Comparison of ENCODE assay signal across 8 mouse cellular contexts in the genomic region with DNA sequence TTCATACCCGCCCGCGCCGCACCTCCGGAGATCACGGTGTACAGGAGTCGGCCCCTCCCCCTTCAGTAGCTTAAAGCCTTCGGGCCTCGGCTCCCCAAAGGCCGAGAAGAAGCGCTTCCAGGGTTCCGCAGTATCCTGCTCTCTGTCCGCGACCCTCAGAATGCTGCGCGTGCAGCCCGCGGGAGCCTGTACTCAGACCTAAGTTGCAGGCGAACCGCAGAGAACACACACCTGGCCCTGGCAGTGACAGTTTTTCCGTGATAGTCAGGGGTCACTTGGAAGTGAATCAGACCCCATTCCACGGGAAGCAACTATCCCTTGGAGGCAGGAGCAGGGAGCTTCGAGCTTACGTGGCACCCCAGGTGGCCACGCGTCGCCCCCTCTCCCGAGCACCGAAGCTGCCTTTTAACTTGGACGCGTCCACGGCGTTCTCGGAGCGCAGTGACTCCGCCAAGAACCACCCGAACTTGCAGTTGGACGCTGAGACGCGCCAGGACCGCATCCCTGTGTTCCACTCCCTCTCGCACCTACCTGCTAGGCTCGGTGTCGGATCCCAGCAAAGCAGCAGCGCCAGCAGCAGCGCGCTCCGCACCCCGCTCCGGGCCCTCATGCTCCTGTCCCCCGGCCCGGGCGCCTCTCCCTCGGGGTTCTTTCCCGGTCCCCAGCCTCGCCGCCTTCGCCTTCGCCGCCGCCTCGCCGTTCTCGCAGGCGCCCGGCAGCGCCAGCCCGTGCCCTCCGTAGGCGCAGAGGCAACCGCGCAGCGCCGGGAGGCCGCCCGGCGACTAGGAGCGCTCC. TPM values are rescaled to one million over a fixed set of nuclear protein-coding genes. Genes with fewer than 3 reads are reported as not detected.
A peak's percentile ranks its signal among the peaks of the same experiment; 100 is the strongest.
DNase-seq lines count a peak whose midpoint lies in the region; ATAC-seq lines count a peak whose summit lies in the region.

No protein-coding gene starts in this region.

- H3K9ac ChIP-seq in hindbrain, embryonic 12.5 days = peak overlapping the region; percentile 67
- H3K9ac ChIP-seq in liver, embryonic 16.5 days (ENCODE audit: low read depth, low read length) = peak overlapping the region; percentile 29; the same call in 1 of the 2 replicates

- peaks cover 96% of the 10 kb centered on the region for H3K27me3 ChIP-seq in hindbrain, embryonic 12.5 days
- peaks cover 73% of the 10 kb centered on the region for H3K27me3 ChIP-seq in liver, embryonic 16.5 days (ENCODE audit: control insufficient read depth, insufficient read depth, low read depth, low read length)

- ATAC-seq in hindbrain, embryonic 12.5 days (ENCODE audit: low FRiP score) = peak; percentile 20; the same call in 1 of the 2 replicates
- ATAC-seq in liver, embryonic 16.5 days (ENCODE audit: low read depth) = no peak; the same call in 1 of the 2 replicates

- peak overlapping the region; percentile 45; the same call in 1 of the 2 replicates for H3K27ac ChIP-seq in hindbrain, embryonic 12.5 days
- H3K27ac ChIP-seq in liver, embryonic 16.5 days (ENCODE audit: low read length) = no peak overlapping the region

- H3K4me3 ChIP-seq in hindbrain, embryonic 12.5 days = peak overlapping the region; percentile 58
- peak overlapping the region; percentile 54 for H3K4me3 ChIP-seq in liver, embryonic 16.5 days (ENCODE audit: low read depth, low read length)

- no peaks in the 10 kb centered on the region for H3K9me3 ChIP-seq in hindbrain, embryonic 12.5 days (replicated peaks)
- H3K9me3 ChIP-seq in liver, embryonic 16.5 days (replicated peaks; ENCODE audit: control insufficient read depth, low read length) = no peaks in the 10 kb centered on the region

- peak; percentile 17 for DNase-seq in adrenal gland, postnatal 14 days
- no peak for DNase-seq in adrenal gland, adult 18-20 months (ENCODE audit: low spot score in 2 of 2)
- peak; percentile 24 for DNase-seq in thymus, postnatal 4 days
- no peak for DNase-seq in thymus, postnatal 10 days (ENCODE audit: low spot score in 2 of 2)
- DNase-seq in spleen, postnatal 36 days (ENCODE audit: low spot score in 2 of 2) = no peak
- DNase-seq in Muller cell, postnatal 12 days (ENCODE audit: inconsistent ontology term) = no peak

- WGBS in hindbrain, embryonic 12.5 days = under 1% methylated on average over 77 of the region's 78 CpGs
- under 1% methylated on average over 69 of the region's 78 CpGs for WGBS in liver, embryonic 16.5 days (ENCODE audit: insufficient replicate concordance)

- peak overlapping the region; percentile 90 for H3K4me2 ChIP-seq in hindbrain, embryonic 12.5 days (replicated peaks)
- peak overlapping the region; percentile 68 for H3K4me2 ChIP-seq in liver, embryonic 16.5 days (ENCODE audit: low read depth, low read length)

- peaks cover 37% of the 10 kb centered on the region for H3K4me1 ChIP-seq in hindbrain, embryonic 12.5 days
- no peaks in the 10 kb centered on the region for H3K4me1 ChIP-seq in liver, embryonic 16.5 days (ENCODE audit: control insufficient read depth, low read depth, low read length)

- H3K36me3 ChIP-seq in hindbrain, embryonic 12.5 days = no peaks in the 10 kb centered on the region
- no peaks in the 10 kb centered on the region for H3K36me3 ChIP-seq in liver, embryonic 16.5 days (ENCODE audit: control insufficient read depth, insufficient read depth)

RNA-seq across cellular contexts. Expression of a gene that starts 0.6 kb away (rescaled TPM):
- 10.5 and 11.3 TPM in 2 replicates for total RNA-seq in adrenal gland, postnatal 14 days (2021)
- 1 to 10 TPM; 4.1 to 6.7 TPM for total RNA-seq in adrenal gland, adult 18-20 months (2021)
- polyA plus RNA-seq in hindbrain, embryonic 12.5 days (2016; fragmentation: Nextera tagmentation; extraction: Ambion mirVana) = 3.4 and 4.3 TPM in 2 replicates
- 0.27 and 0.29 TPM in 2 replicates for polyA plus RNA-seq in liver, embryonic 16.5 days (2015; fragmentation: Nextera tagmentation; extraction: Ambion mirVana)

Comparison
In these comparisons a context has a peak if more than half of its experiments do, and no peak if none do; other contexts are left out.
1. DNase-seq: peak in adrenal gland, postnatal 14 days (single experiment) and thymus, postnatal 4 days (single experiment); none in adrenal gland, adult 18-20 months (0 of 2), thymus, postnatal 10 days (0 of 2), spleen, postnatal 36 days (0 of 2) and Muller cell, postnatal 12 days (single experiment).